7 mouse cellular contexts compared by ENCODE assay signal in genomic region chr5:33997051-33997741, GRCm38 (mm10). TPM values are rescaled to one million over a fixed set of nuclear protein-coding genes. Genes with fewer than 3 reads are reported as not detected.
A peak's percentile ranks its signal among the peaks of the same experiment; 100 is the strongest.
DNase-seq lines count a peak whose midpoint lies in the region; ATAC-seq and TF ChIP-seq lines count a peak whose summit lies in the region.

No protein-coding gene starts in this region.

- peak overlapping the region; percentile 91 for H3K9ac ChIP-seq in hindbrain, postnatal 0 days (replicated peaks; ENCODE audit: low read length)
- H3K9ac ChIP-seq in stomach, embryonic 14.5 days (replicated peaks; ENCODE audit: low read depth, low read length) = no peak overlapping the region

- DNase-seq in adrenal gland, postnatal 10 days = peak; percentile 83
- peak; percentile 78 to 80 for DNase-seq in cerebellum, adult 2 months
- DNase-seq in hindbrain, postnatal 0 days (ENCODE audit: low spot score) = peak; percentile 74
- DNase-seq in left cerebral cortex, adult 8-10 months (ENCODE audit: low spot score in 2 of 2) = peak; percentile 62 to 85
- DNase-seq in lung, postnatal 4 days = peak; percentile 45 to 62

- H3K27me3 ChIP-seq in cerebellum, adult 2 months (ENCODE audit: control insufficient read depth, insufficient read depth, low read length) = no peaks in the 10 kb centered on the region
- no peaks in the 10 kb centered on the region for H3K27me3 ChIP-seq in hindbrain, postnatal 0 days (ENCODE audit: insufficient read depth, low read length)
- H3K27me3 ChIP-seq in stomach, embryonic 14.5 days (ENCODE audit: control insufficient read depth, insufficient read depth, low read length) = peaks cover 41% of the 10 kb centered on the region

- H3K4me2 ChIP-seq in hindbrain, postnatal 0 days (ENCODE audit: low read depth, low read length) = peak overlapping the region; percentile 72
- H3K4me2 ChIP-seq in stomach, embryonic 14.5 days (replicated peaks; ENCODE audit: low read depth, low read length) = peak overlapping the region; percentile 97

- peaks cover 10% of the 10 kb centered on the region for H3K36me3 ChIP-seq in hindbrain, postnatal 0 days (ENCODE audit: insufficient read depth, low read length)
- no peaks in the 10 kb centered on the region for H3K36me3 ChIP-seq in stomach, embryonic 14.5 days (ENCODE audit: control insufficient read depth, insufficient read depth, low read length)

- peak; percentile 18; the same call in 1 of the 2 replicates for ATAC-seq in frontal cortex, adult (ENCODE audit: low TSS enrichment)
- ATAC-seq in hindbrain, postnatal 0 days = peak; percentile 8; the same call in 1 of the 2 replicates
- ATAC-seq in stomach, embryonic 14.5 days (ENCODE audit: insufficient number of reproducible peaks, insufficient read depth, low FRiP score, low read depth) = no peak

- TF ChIP-seq CTCF in cerebellum, adult 2 months (IDR thresholded peaks at IDR 0.05; ENCODE audit: borderline replicate concordance, insufficient read depth, low read depth, low read length) = no peak
- TF ChIP-seq CTCF in hindbrain, postnatal 0 days (IDR thresholded peaks at IDR 0.05; ENCODE audit: low read depth) = no peak

- H3K4me3 ChIP-seq in cerebellum, adult 2 months (replicated peaks; ENCODE audit: insufficient read depth, low read depth, low read length) = peak overlapping the region; percentile 96
- H3K4me3 ChIP-seq in hindbrain, postnatal 0 days (ENCODE audit: low read length) = peak overlapping the region; percentile 86
- peak overlapping the region; percentile 57 for H3K4me3 ChIP-seq in stomach, embryonic 14.5 days (ENCODE audit: low read depth, low read length)

- peak overlapping the region; percentile 89 for H3K27ac ChIP-seq in cerebellum, adult 2 months (ENCODE audit: insufficient read depth, low read length)
- H3K27ac ChIP-seq in hindbrain, postnatal 0 days = peak overlapping the region; percentile 98
- no peak overlapping the region for H3K27ac ChIP-seq in stomach, embryonic 14.5 days (ENCODE audit: low read length)

- TF ChIP-seq POLR2A in cerebellum, adult 2 months (IDR thresholded peaks at IDR 0.05; ENCODE audit: borderline replicate concordance, insufficient read depth, low read length) = no peak

- no peaks in the 10 kb centered on the region for H3K9me3 ChIP-seq in hindbrain, postnatal 0 days (ENCODE audit: low read length)
- H3K9me3 ChIP-seq in stomach, embryonic 14.5 days (ENCODE audit: control insufficient read depth, low read depth, low read length) = no peaks in the 10 kb centered on the region

- peaks cover 35% of the 10 kb centered on the region for H3K4me1 ChIP-seq in cerebellum, adult 2 months (ENCODE audit: control insufficient read depth, insufficient read depth, low read length)
- H3K4me1 ChIP-seq in hindbrain, postnatal 0 days (ENCODE audit: insufficient read depth, low read length) = peaks cover 23% of the 10 kb centered on the region
- H3K4me1 ChIP-seq in stomach, embryonic 14.5 days (ENCODE audit: control insufficient read depth, insufficient read depth, low read length) = peaks cover 6% of the 10 kb centered on the region; the same call in 1 of the 2 replicates

- WGBS in cerebellum, adult 2 months = 1% methylated on average over 71 of the region's 80 CpGs
- 1% methylated on average over 77 of the region's 80 CpGs for WGBS in hindbrain, postnatal 0 days
- under 1% methylated on average over 75 of the region's 80 CpGs for WGBS in stomach, embryonic 14.5 days

RNA-seq across cellular contexts. Expression of gene Nat8l, which starts 1.4 kb away (rescaled TPM):
- total RNA-seq in adrenal gland, postnatal 10 days (2021) = 10 to 100 TPM; 19.6 to 30.1 TPM
- polyA plus RNA-seq in cerebellum, adult 2 months (2012; rRNA removed) = 166 and 190 TPM in 2 replicates
- 50.3 and 50.9 TPM in 2 replicates for total RNA-seq in hindbrain, postnatal 0 days (2014; rRNA removed)
- 6.0 and 6.4 TPM in 2 replicates for polyA plus RNA-seq in hindbrain, postnatal 0 days (2015; fragmentation: Nextera tagmentation; extraction: Ambion mirVana)
- 100 to 1,000 TPM; 199 to 235 (median 210) TPM for total RNA-seq in left cerebral cortex, adult 8-10 months (2022)
- 0.24 and 0.29 TPM in 2 replicates for polyA plus RNA-seq in stomach, embryonic 14.5 days (2014; fragmentation: Nextera tagmentation; extraction: Ambion mirVana)

RNA-seq across cellular contexts. Expression of gene Gm1673, which starts 14.0 kb away (rescaled TPM):
- total RNA-seq in adrenal gland, postnatal 10 days (2021) = 10 to 100 TPM; 18.2 to 23.6 TPM
- 164 and 171 TPM in 2 replicates for polyA plus RNA-seq in cerebellum, adult 2 months (2012; rRNA removed)
- total RNA-seq in hindbrain, postnatal 0 days (2014; rRNA removed) = 626 and 692 TPM in 2 replicates
- 695 and 703 TPM in 2 replicates for polyA plus RNA-seq in hindbrain, postnatal 0 days (2015; fragmentation: Nextera tagmentation; extraction: Ambion mirVana)
- total RNA-seq in left cerebral cortex, adult 8-10 months (2022) = 10 to 100 TPM; 78.3 to 86.0 (median 79.2) TPM
- polyA plus RNA-seq in stomach, embryonic 14.5 days (2014; fragmentation: Nextera tagmentation; extraction: Ambion mirVana) = 71.7 and 89.8 TPM in 2 replicates
